Mouse (Mus musculus) embryonic facial prominence, embryonic 14.5 days (tissue): ENCODE measurements at regions not wholly inside any gene's neighbourhood (a gene's known extent, or its start where the extent isn't known, plus 50 kb on each side); places are given as distances from the start of the nearest gene placed in this dataset.

Source experiments
- ATAC-seq: fragments of 200-750 bp; cut with Nextera tagmentation; 2 replicates; pipeline ENCODE4 v1.8.0; 2017; ENCODE audit warnings: low read depth, moderate number of reproducible peaks, moderate TSS enrichment
- DNase-seq: peaks from one replicate; pipeline ENCODE4 v3.0.0-alpha.2; 2015; ENCODE audit warnings: low spot score
- H3K27ac ChIP-seq: fragments of 300-500 bp; sonication (generic); replicated peaks from 2 replicates; pipeline ENCODE4 v1.5.1; 2014; ENCODE audit warnings: low read depth, mild to moderate bottlenecking, low read length, moderate library complexity
- H3K27me3 ChIP-seq: fragments of 300-500 bp; sonication (generic); replicated peaks from 2 replicates; pipeline ENCODE4 v1.6.1; 2014; ENCODE audit warnings: low read length; ENCODE audit not compliant: control insufficient read depth, insufficient read depth
- H3K36me3 ChIP-seq: fragments of 300-500 bp; sonication (generic); 2 replicates; pipeline ENCODE4 v1.6.1; 2014; ENCODE audit warnings: low read length, mixed read lengths; ENCODE audit not compliant: control insufficient read depth, insufficient read depth
- H3K4me1 ChIP-seq: fragments of 300-500 bp; sonication (generic); 2 replicates; pipeline ENCODE4 v1.6.1; 2014; ENCODE audit warnings: antibody characterized with exemption, low read length; ENCODE audit not compliant: control insufficient read depth, insufficient read depth
- H3K4me2 ChIP-seq: fragments of 300-500 bp; sonication (generic); 2 replicates; pipeline ENCODE4 v1.6.1; 2014; ENCODE audit warnings: low read depth, mild to moderate bottlenecking, low read length, moderate library complexity, mixed read lengths
- H3K4me3 ChIP-seq: fragments of 300-500 bp; sonication (generic); 2 replicates; pipeline ENCODE4 v1.5.1; 2014; ENCODE audit warnings: low read depth, mild to moderate bottlenecking, low read length
- H3K9ac ChIP-seq: fragments of 300-500 bp; sonication (generic); 2 replicates; pipeline ENCODE4 v1.6.1; 2014; ENCODE audit warnings: low read depth, mild to moderate bottlenecking, low read length, moderate library complexity, mixed read lengths
- H3K9me3 ChIP-seq: fragments of 300-500 bp; sonication (generic); 2 replicates; pipeline ENCODE4 v1.6.1; 2016; ENCODE audit warnings: low read length; ENCODE audit not compliant: control insufficient read depth
- WGBS: fragments of 180-500 bp; shearing (Covaris S2); extraction: QIAGEN DNeasy Blood & Tissue Kit; methylation state at CpG from one replicate; pipeline ENCODE4 v1.1.7; 2014; 5-methylcytosine and 5-hydroxymethylcytosine counted together

- Histone ChIP-seq H3K4me3 (no peak overlapping the region), H3K4me2 (no peak overlapping the region), H3K27ac (no peak overlapping the region), H3K9ac (no peak overlapping the region), H3K36me3 (no peaks in the 10 kb centered on the region), H3K4me1 (no peaks in the 10 kb centered on the region), H3K9me3 (no peaks in the 10 kb centered on the region), H3K27me3 (no peaks in the 10 kb centered on the region)
- ATAC-seq = 0 out of 2 replicates have a peak, but pooled peaks have one; percentile 55
- WGBS = 67% methylated on average over 15 of the region's 15 CpGs
- DNase-seq = peak; percentile 39
Observed at GRCm38 (mm10) chr15:50246418-50247186, 3638.1 kb upstream of the Gm7489 start.

GRCm38 (mm10) chr15:50260057-50260456 is 3624.6 kb upstream of the Gm7489 start:
- Histone ChIP-seq H3K9me3 (no peaks in the 10 kb centered on the region), H3K27me3 (no peaks in the 10 kb centered on the region), H3K9ac (no peak overlapping the region), H3K27ac (no peak overlapping the region), H3K36me3 (no peaks in the 10 kb centered on the region), H3K4me1 (no peaks in the 10 kb centered on the region), H3K4me2 (no peak overlapping the region), H3K4me3 (no peak overlapping the region)
- WGBS = 87% methylated on average over 2 of the region's 2 CpGs
- no peak for DNase-seq
- ATAC-seq = no peak

DNA sequence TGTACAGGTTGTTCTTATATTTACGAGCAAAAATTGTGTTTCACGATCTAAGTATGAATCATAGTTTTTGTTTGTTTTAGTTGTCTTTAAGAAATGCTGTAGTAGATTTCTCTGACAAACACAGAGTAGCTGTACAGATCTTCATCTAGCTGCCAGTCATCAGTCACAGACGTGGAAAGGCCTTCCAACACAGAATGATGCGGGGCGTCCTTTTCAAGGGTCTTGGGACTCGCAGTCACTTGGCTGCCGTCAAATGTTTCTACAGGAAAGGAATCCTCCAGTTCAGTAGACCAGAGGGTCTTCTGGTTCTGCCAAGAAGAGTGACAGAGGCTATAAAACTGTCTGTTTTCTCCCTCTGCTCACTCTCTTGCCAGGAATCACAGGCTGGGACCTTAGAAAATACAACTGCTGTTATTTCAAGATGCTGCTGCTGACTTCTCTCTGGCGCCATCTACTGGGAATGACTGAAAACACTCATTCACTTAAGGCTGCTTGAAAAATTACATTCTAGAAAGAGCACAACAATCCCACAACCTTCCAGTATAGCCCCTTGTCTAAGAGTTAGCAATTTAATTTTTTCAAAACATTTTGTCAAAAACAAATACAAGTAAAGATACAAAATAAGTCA is 3623.3 kb upstream of the Gm7489 start:
- Histone ChIP-seq H3K27me3 (no peaks in the 10 kb centered on the region), H3K36me3 (no peaks in the 10 kb centered on the region), H3K4me1 (no peaks in the 10 kb centered on the region), H3K9ac (no peak overlapping the region), H3K9me3 (no peaks in the 10 kb centered on the region), H3K27ac (no peak overlapping the region), H3K4me3 (no peak overlapping the region), H3K4me2 (no peak overlapping the region)
- DNase-seq (peak; percentile 88), ATAC-seq (no peak)
- 68% methylated on average over 8 of the region's 8 CpGs for WGBS

- H3K27me3 ChIP-seq = no peaks in the 10 kb centered on the region
- H3K36me3 ChIP-seq = no peaks in the 10 kb centered on the region
- H3K4me3 ChIP-seq = no peak overlapping the region
- H3K9ac ChIP-seq = no peak overlapping the region
- no peaks in the 10 kb centered on the region for H3K4me1 ChIP-seq
- H3K4me2 ChIP-seq = no peak overlapping the region
- H3K9me3 ChIP-seq = no peaks in the 10 kb centered on the region
- DNase-seq = peak; percentile 10
- WGBS = 62% methylated on average over 1 of the region's 1 CpGs
- ATAC-seq = no peak
- no peak overlapping the region for H3K27ac ChIP-seq
Observed at GRCm38 (mm10) chr15:50267542-50267941, 3617.2 kb upstream of the Gm7489 start.

GRCm38 (mm10) chr15:50271646-50272045 is 3613.1 kb upstream of the Gm7489 start:
- Histone ChIP-seq H3K36me3 (no peaks in the 10 kb centered on the region), H3K9me3 (no peaks in the 10 kb centered on the region), H3K9ac (no peak overlapping the region), H3K27me3 (no peaks in the 10 kb centered on the region), H3K4me1 (no peaks in the 10 kb centered on the region), H3K4me2 (no peak overlapping the region), H3K4me3 (no peak overlapping the region), H3K27ac (no peak overlapping the region)
- ATAC-seq (no peak), DNase-seq (no peak)

DNA sequence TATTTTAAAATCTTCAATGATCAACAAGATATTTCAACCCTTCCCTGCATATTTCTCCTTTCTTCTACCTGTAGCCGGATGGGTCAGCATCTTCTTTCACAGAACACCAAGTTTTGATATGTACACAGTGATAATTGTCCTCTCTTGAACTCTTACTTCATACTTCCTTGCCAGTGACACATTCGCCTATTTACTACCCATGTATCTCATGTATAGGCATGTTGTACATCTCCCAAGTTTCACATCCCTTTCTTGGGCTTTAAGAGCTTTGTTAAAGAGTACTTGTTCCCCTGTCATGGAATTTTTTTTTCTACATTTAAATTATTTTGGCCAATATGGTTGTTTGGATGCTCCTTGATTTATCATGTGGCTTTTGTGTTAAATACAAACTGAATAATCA is 3602.1 kb upstream of the Gm7489 start:
- Histone ChIP-seq H3K4me1 (no peaks in the 10 kb centered on the region), H3K27me3 (no peaks in the 10 kb centered on the region), H3K4me2 (no peak overlapping the region), H3K36me3 (no peaks in the 10 kb centered on the region), H3K9ac (no peak overlapping the region), H3K9me3 (no peaks in the 10 kb centered on the region), H3K4me3 (no peak overlapping the region), H3K27ac (no peak overlapping the region)
- DNase-seq = no peak
- no peak for ATAC-seq
- 88% methylated on average over 2 of the region's 2 CpGs for WGBS

GRCm38 (mm10) chr15:50283491-50283890 is 3601.2 kb upstream of the Gm7489 start:
- H3K4me3 ChIP-seq = no peak overlapping the region
- no peak overlapping the region for H3K4me2 ChIP-seq
- ATAC-seq (no peak), DNase-seq (no peak)
- no peaks in the 10 kb centered on the region for H3K27me3 ChIP-seq
- no peaks in the 10 kb centered on the region for H3K36me3 ChIP-seq
- H3K27ac ChIP-seq = no peak overlapping the region
- H3K9ac ChIP-seq = no peak overlapping the region
- H3K9me3 ChIP-seq = no peaks in the 10 kb centered on the region
- WGBS = 84% methylated on average over 2 of the region's 2 CpGs
- H3K4me1 ChIP-seq = no peaks in the 10 kb centered on the region

GRCm38 (mm10) chr15:50301831-50302230 is 3582.9 kb upstream of the Gm7489 start:
- H3K27ac ChIP-seq = no peak overlapping the region
- no peak overlapping the region for H3K4me3 ChIP-seq
- WGBS = 90% methylated on average over 3 of the region's 3 CpGs
- no peak overlapping the region for H3K9ac ChIP-seq
- no peaks in the 10 kb centered on the region for H3K27me3 ChIP-seq
- DNase-seq = no peak
- ATAC-seq = no peak
- no peak overlapping the region for H3K4me2 ChIP-seq
- no peaks in the 10 kb centered on the region for H3K9me3 ChIP-seq
- H3K4me1 ChIP-seq = no peaks in the 10 kb centered on the region
- no peaks in the 10 kb centered on the region for H3K36me3 ChIP-seq

GRCm38 (mm10) chr15:50304085-50304484 is 3580.6 kb upstream of the Gm7489 start:
- Histone ChIP-seq H3K4me2 (no peak overlapping the region), H3K9ac (no peak overlapping the region), H3K4me3 (no peak overlapping the region), H3K27me3 (no peaks in the 10 kb centered on the region), H3K27ac (no peak overlapping the region), H3K36me3 (no peaks in the 10 kb centered on the region), H3K9me3 (no peaks in the 10 kb centered on the region), H3K4me1 (no peaks in the 10 kb centered on the region)
- WGBS = 60% methylated on average over 4 of the region's 4 CpGs
- DNase-seq = peak; percentile 41
- ATAC-seq = no peak
